Comparison of ENCODE assay signal across 10 mouse cellular contexts in the genomic region with DNA sequence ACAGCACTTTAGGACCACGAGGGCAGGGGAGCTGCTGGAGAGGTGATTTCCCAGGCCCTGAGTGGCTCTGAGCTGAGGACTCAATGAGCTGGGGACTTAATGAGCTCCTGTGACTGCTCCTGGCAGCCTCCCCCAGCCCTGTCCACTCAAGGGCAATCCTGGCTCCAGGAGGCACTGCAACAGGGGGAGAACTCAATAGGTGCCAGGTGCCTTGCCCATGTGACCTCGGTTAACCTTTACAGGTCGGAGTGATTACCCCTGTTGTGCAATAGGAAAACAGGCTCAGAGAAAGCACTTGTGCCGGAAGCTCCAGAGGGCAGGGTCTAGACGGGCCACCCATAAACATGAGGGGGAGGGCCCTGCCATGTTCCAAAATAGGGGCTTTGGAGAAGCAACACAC. TPM values are rescaled to one million over a fixed set of nuclear protein-coding genes. Genes with fewer than 3 reads are reported as not detected.
A peak's percentile ranks its signal among the peaks of the same experiment; 100 is the strongest.
DNase-seq lines count a peak whose midpoint lies in the region; ATAC-seq lines count a peak whose summit lies in the region.
"Had no signal": no experiment of that assay in that cellular context is flagged by ENCODE, and none has a peak within 500 bp of the region (broad histone marks: within the 10 kb centered on the region; RNA-seq: fewer than 3 reads in every experiment).

No protein-coding gene starts in this region.

- H3K27ac ChIP-seq in heart, embryonic 12.5 days (ENCODE audit: poor library complexity, severe bottlenecking), result no peak overlapping the region
- H3K27ac ChIP-seq in hindbrain, embryonic 12.5 days, result no peak overlapping the region

- DNase-seq in heart, adult 18-20 months, result peak; percentile 23 to 36
- DNase-seq in kidney, postnatal 4 days, result peak; percentile 61 to 77
- DNase-seq in lung, postnatal 14 days, result peak; percentile 70
- no peak for DNase-seq in layer of hippocampus, adult 18-20 months (ENCODE audit: low spot score in 2 of 2)
- DNase-seq in left cerebral cortex, adult 9 months (ENCODE audit: low spot score in 2 of 2), result no peak
- no peak for DNase-seq in thymus, postnatal 0 days (ENCODE audit: low spot score)
- DNase-seq: adrenal gland, postnatal 10 days; embryo, embryonic 11 days had no signal

- peaks cover 51% of the 10 kb centered on the region for H3K36me3 ChIP-seq in heart, embryonic 12.5 days
- H3K36me3 ChIP-seq in hindbrain, embryonic 12.5 days, result peaks cover 44% of the 10 kb centered on the region

- ATAC-seq in heart, embryonic 12.5 days (ENCODE audit: insufficient number of reproducible peaks, low FRiP score), result no peak
- ATAC-seq in hindbrain, embryonic 12.5 days (ENCODE audit: low FRiP score), result no peak

- H3K9me3 ChIP-seq in heart, embryonic 12.5 days (replicated peaks), result no peaks in the 10 kb centered on the region
- no peaks in the 10 kb centered on the region for H3K9me3 ChIP-seq in hindbrain, embryonic 12.5 days (replicated peaks)

- no peaks in the 10 kb centered on the region for H3K27me3 ChIP-seq in heart, embryonic 12.5 days (replicated peaks)
- no peaks in the 10 kb centered on the region for H3K27me3 ChIP-seq in hindbrain, embryonic 12.5 days

- WGBS in heart, embryonic 12.5 days, result 64% methylated on average over 5 of the region's 5 CpGs
- 66% methylated on average over 5 of the region's 5 CpGs for WGBS in hindbrain, embryonic 12.5 days

- H3K9ac ChIP-seq in heart, embryonic 12.5 days, result no peak overlapping the region
- H3K9ac ChIP-seq in hindbrain, embryonic 12.5 days, result peak overlapping the region; percentile 33; the same call in 1 of the 2 replicates

- H3K4me1 ChIP-seq in heart, embryonic 12.5 days (replicated peaks), result peaks cover 84% of the 10 kb centered on the region
- H3K4me1 ChIP-seq in hindbrain, embryonic 12.5 days, result peaks cover 73% of the 10 kb centered on the region

- no peak overlapping the region for H3K4me2 ChIP-seq in heart, embryonic 12.5 days
- no peak overlapping the region for H3K4me2 ChIP-seq in hindbrain, embryonic 12.5 days (replicated peaks)

- H3K4me3 ChIP-seq in heart, embryonic 12.5 days, result no peak overlapping the region
- H3K4me3 ChIP-seq in hindbrain, embryonic 12.5 days, result no peak overlapping the region

RNA-seq across cellular contexts. Expression of a gene that starts 17.7 kb away (rescaled TPM):
- total RNA-seq in heart, adult 18-20 months (2021), result 1 to 10 TPM; 3.5 to 7.0 TPM
- 38.1 and 43.5 TPM in 2 replicates for polyA plus RNA-seq in heart, embryonic 12.5 days (2016; fragmentation: Nextera tagmentation; extraction: Ambion mirVana)
- polyA plus RNA-seq in hindbrain, embryonic 12.5 days (2016; fragmentation: Nextera tagmentation; extraction: Ambion mirVana), result 131 and 137 TPM in 2 replicates
- total RNA-seq in layer of hippocampus, adult 18-20 months (2021), result 10 to 100 TPM; 67.6 to 77.5 TPM
- 32.2 and 33.7 TPM in 2 replicates for polyA plus RNA-seq in thymus, postnatal 0 days (2015; fragmentation: Nextera tagmentation; extraction: Ambion mirVana)

Comparison
In these comparisons a context has a peak if more than half of its experiments do, and no peak if none do; other contexts are left out.
1. DNase-seq: peak in heart, adult 18-20 months (2 of 2), kidney, postnatal 4 days (2 of 2) and lung, postnatal 14 days (single experiment); none in layer of hippocampus, adult 18-20 months (0 of 2), left cerebral cortex, adult 9 months (0 of 2) and thymus, postnatal 0 days (single experiment).